Mouse (Mus musculus) E14TG2a.4 (cell line): ENCODE measurements around the gene Fkbp4.

Experiments
- CTCF ChIP-seq: conservative IDR thresholded peaks from 2 replicates; pipeline ENCODE4 v1.5.1; 2014; ENCODE audit warnings: low read length
- POU5F1 ChIP-seq: IDR thresholded peaks from 2 replicates; pipeline ENCODE4 v1.6.1; 2014; ENCODE audit warnings: low read length, borderline replicate concordance

- TF ChIP-seq CTCF = no peak
- no peak for TF ChIP-seq POU5F1
These were observed 28.2 kb downstream of the Fkbp4 start for GRCm38 (mm10) chr6:128410305-128410704.
